Mouse (Mus musculus): ENCODE data around the gene Ercc1. TPM values are rescaled to one million over a fixed set of nuclear protein-coding genes. Genes with fewer than 3 reads are reported as not detected.

Ercc1 gene
- polyA plus RNA-seq, 1 experiment from 2014 or later, result 94.5 TPM

- Histone ChIP-seq H3K27me3 (peaks cover 66% of the 10 kb centered on the region), H3K4me2 (replicated peaks) (peak overlapping the region; percentile 45), H3K4me3 (peak overlapping the region; percentile 31), H3K4me1 (peaks cover 27% of the 10 kb centered on the region), H3K9me3 (no peaks in the 10 kb centered on the region), H3K36me3 (no peaks in the 10 kb centered on the region), H3K27ac (no peak overlapping the region), H3K9ac (no peak overlapping the region)
- no peak for ATAC-seq (ENCODE audit: insufficient number of reproducible peaks, insufficient read depth, low FRiP score, low TSS enrichment)
- 2% methylated on average over 48 of the region's 48 CpGs for WGBS
These were observed 39.8 kb upstream of the Ercc1 start for GRCm38 (mm10) chr7:19304501-19305412.

DNA sequence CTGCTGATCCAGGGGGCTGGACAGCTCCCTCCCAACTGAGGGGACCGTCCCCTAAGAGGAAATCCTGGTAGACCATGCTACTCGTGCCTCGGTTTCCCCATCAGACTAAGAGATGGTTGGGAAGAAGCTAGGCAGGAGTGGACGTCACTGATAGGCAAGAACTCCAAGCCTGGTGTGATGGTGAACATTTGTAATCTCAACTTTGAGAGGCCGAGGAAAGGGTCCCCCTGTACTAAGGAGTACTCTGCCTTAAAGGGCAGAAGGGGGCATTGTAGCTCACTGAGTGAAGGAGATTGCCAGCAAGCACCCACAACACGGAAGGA is 39.2 kb upstream of the Ercc1 start:
- peak overlapping the region; percentile 31 for H3K4me3 ChIP-seq
- WGBS, result 9% methylated on average over 6 of the region's 6 CpGs
- H3K4me2 ChIP-seq (replicated peaks), result peak overlapping the region; percentile 45; the same call in 1 of the 2 replicates
- peaks cover 66% of the 10 kb centered on the region for H3K27me3 ChIP-seq
- H3K4me1 ChIP-seq, result peaks cover 26% of the 10 kb centered on the region
- no peak for ATAC-seq (ENCODE audit: insufficient number of reproducible peaks, insufficient read depth, low FRiP score, low TSS enrichment)
- H3K36me3 ChIP-seq, result no peaks in the 10 kb centered on the region
- no peak overlapping the region for H3K9ac ChIP-seq
- no peak overlapping the region for H3K27ac ChIP-seq
- no peaks in the 10 kb centered on the region for H3K9me3 ChIP-seq

GRCm38 (mm10) chr7:19305796-19306765 is 38.5 kb upstream of the Ercc1 start:
- H3K4me1 ChIP-seq, result peaks cover 27% of the 10 kb centered on the region
- no peak overlapping the region for H3K27ac ChIP-seq
- H3K4me3 ChIP-seq, result no peak overlapping the region

GRCm38 (mm10) chr7:19306819-19307738 is 37.5 kb upstream of the Ercc1 start:
- Histone ChIP-seq H3K4me1 (peaks cover 23% of the 10 kb centered on the region), H3K9me3 (no peaks in the 10 kb centered on the region), H3K4me2 (replicated peaks) (peak overlapping the region; percentile 98), H3K36me3 (no peaks in the 10 kb centered on the region), H3K27me3 (peaks cover 63% of the 10 kb centered on the region), H3K27ac (no peak overlapping the region), H3K9ac (0 out of 2 replicates have a peak overlapping the region, but pooled peaks have one; percentile 37), H3K4me3 (peak overlapping the region; percentile 67; the same call in 1 of the 2 replicates)
- no peak for ATAC-seq (ENCODE audit: insufficient number of reproducible peaks, insufficient read depth, low FRiP score, low TSS enrichment)
- 64% methylated on average over 25 of the region's 25 CpGs for WGBS

More at GRCm38 (mm10) chr7:19305796-19306765, 38.5 kb upstream of the Ercc1 start:
- no peak overlapping the region for H3K4me2 ChIP-seq (replicated peaks)
- H3K36me3 ChIP-seq, result no peaks in the 10 kb centered on the region
- whole genome bisulfite sequencing, result 47% methylated on average over 16 of the region's 16 CpGs
- ATAC-seq (ENCODE audit: insufficient number of reproducible peaks, insufficient read depth, low FRiP score, low TSS enrichment), result no peak
- no peaks in the 10 kb centered on the region for H3K9me3 ChIP-seq
- peaks cover 66% of the 10 kb centered on the region for H3K27me3 ChIP-seq
- no peak overlapping the region for H3K9ac ChIP-seq

DNA sequence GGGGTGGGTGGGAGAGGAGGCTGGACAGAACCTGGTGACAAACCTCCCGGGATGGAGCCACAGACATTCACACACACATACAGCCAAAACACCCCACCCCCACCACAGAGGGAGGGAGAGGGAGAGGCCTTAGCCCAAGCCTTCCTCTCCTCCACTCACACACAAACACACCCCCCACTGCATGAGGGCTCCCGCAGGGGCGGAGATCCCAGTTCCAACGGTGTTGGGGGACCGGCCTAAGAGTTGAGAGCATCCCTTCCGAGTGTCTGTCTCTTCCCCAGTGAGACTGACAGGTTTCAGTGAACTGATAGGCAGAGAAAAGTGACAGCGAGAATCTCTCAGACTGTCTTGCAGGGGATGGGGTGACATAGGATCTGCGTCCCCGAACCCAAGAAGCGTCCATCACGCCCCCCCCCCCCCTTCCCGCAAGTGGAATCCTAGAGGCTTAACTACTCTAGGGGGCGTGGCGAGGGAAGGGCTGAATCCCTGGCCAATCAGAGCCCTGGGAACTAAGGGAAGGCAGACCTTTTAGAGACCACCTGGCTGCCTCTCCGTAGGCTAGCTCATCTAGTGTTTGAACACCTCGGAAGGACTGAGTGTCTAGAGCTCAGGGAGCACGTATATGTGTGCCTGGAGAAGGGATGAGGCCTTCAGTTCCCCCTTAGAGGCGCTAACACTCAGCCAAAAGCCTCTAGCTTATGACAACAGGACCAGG is 36.7 kb upstream of the Ercc1 start:
- H3K4me2 ChIP-seq (replicated peaks), result peak overlapping the region; percentile 98
- peaks cover 56% of the 10 kb centered on the region for H3K27me3 ChIP-seq
- no peaks in the 10 kb centered on the region for H3K9me3 ChIP-seq
- no peaks in the 10 kb centered on the region for H3K36me3 ChIP-seq
- H3K27ac ChIP-seq, result no peak overlapping the region
- H3K4me1 ChIP-seq, result peaks cover 23% of the 10 kb centered on the region
- H3K4me3 ChIP-seq, result peak overlapping the region; percentile 67
- WGBS, result 3% methylated on average over 18 of the region's 18 CpGs
- peak; percentile 61 for ATAC-seq (ENCODE audit: insufficient number of reproducible peaks, insufficient read depth, low FRiP score, low TSS enrichment)
- peak overlapping the region; percentile 37 for H3K9ac ChIP-seq

GRCm38 (mm10) chr7:19308454-19309277 is 35.9 kb upstream of the Ercc1 start:
- ATAC-seq (ENCODE audit: insufficient number of reproducible peaks, insufficient read depth, low FRiP score, low TSS enrichment), result peak; percentile 84
- H3K27ac ChIP-seq, result no peak overlapping the region
- WGBS, result under 1% methylated on average over 58 of the region's 58 CpGs

GRCm38 (mm10) chr7:19309278-19309883 is 35.2 kb upstream of the Ercc1 start:
- Histone ChIP-seq H3K4me1 (peaks cover 14% of the 10 kb centered on the region), H3K9ac (peak overlapping the region; percentile 49), H3K4me2 (replicated peaks) (peak overlapping the region; percentile 98), H3K36me3 (no peaks in the 10 kb centered on the region), H3K27ac (no peak overlapping the region), H3K9me3 (no peaks in the 10 kb centered on the region), H3K27me3 (peaks cover 50% of the 10 kb centered on the region), H3K4me3 (peak overlapping the region; percentile 67)
- no peak for ATAC-seq (ENCODE audit: insufficient number of reproducible peaks, insufficient read depth, low FRiP score, low TSS enrichment)
- WGBS, result 1% methylated on average over 48 of the region's 48 CpGs

More at GRCm38 (mm10) chr7:19308454-19309277, 35.9 kb upstream of the Ercc1 start:
- Histone ChIP-seq H3K4me1 (peaks cover 20% of the 10 kb centered on the region), H3K36me3 (no peaks in the 10 kb centered on the region), H3K27me3 (peaks cover 54% of the 10 kb centered on the region), H3K9ac (peak overlapping the region; percentile 49), H3K4me2 (replicated peaks) (peak overlapping the region; percentile 98), H3K4me3 (peak overlapping the region; percentile 67), H3K9me3 (no peaks in the 10 kb centered on the region)

DNA sequence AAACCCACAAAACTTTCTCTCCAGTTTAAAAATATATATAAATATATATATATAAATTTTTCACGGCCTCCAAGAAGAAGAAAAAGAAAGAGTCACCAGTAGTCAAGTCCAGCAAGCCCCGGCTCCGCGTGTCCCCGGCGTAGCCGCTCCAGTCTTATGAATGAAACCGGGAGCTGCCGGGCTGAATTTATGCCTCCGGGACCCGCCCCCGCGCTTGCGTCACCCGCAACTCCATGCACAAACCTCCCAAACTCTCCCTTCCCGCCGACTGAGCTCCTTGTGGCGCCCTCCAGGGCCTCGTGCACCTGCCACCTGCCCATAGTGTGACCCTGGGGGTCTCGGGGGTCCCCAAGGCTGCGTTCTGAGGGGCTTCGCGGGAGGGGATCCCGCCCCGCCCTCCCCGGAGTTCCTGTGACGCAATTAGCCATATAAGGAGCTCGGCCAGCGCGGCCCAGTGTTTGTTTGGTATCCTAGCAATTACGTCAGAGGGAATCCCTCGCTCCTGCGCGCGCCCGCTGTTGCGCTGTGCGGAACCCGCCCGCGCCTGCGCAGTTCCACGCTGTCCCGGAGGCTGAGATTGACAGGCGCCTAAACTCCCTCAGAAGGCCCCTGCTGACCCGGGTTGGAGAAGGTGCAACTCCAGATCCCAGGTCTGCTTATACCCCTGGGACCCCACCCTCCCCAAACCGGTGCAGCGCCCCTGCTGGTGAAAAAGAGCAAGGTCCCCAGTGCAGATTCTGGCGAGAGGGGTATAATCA is 34.5 kb upstream of the Ercc1 start, which contains the start of gene Fosb:
Fosb (minus strand) TSS at position 168 of the 758 bp plus-strand sequence.
- H3K9me3 ChIP-seq, result no peaks in the 10 kb centered on the region
- H3K4me2 ChIP-seq (replicated peaks), result peak within 1 kb of the TSS; percentile 98
- peak within 1 kb of the TSS; percentile 67 for H3K4me3 ChIP-seq
- H3K27me3 ChIP-seq, result peaks cover 46% of the 10 kb centered on the region
- WGBS, result under 1% methylated on average over 49 of the region's 49 CpGs
- H3K36me3 ChIP-seq, result no peaks in the 10 kb centered on the region
- ATAC-seq (ENCODE audit: insufficient number of reproducible peaks, insufficient read depth, low FRiP score, low TSS enrichment), result peak; percentile 71
- no peak within 1 kb of the TSS for H3K27ac ChIP-seq
- peak within 1 kb of the TSS; percentile 61 for H3K9ac ChIP-seq
- peaks cover 14% of the 10 kb centered on the region for H3K4me1 ChIP-seq

- Histone ChIP-seq H3K4me1 (peaks cover 14% of the 10 kb centered on the region), H3K9ac (no peak overlapping the region), H3K27me3 (peaks cover 38% of the 10 kb centered on the region), H3K4me2 (replicated peaks) (no peak overlapping the region), H3K36me3 (no peaks in the 10 kb centered on the region), H3K9me3 (no peaks in the 10 kb centered on the region), H3K27ac (no peak overlapping the region), H3K4me3 (no peak overlapping the region)
- 37% methylated on average over 4 of the region's 4 CpGs for WGBS
- ATAC-seq (ENCODE audit: insufficient number of reproducible peaks, insufficient read depth, low FRiP score, low TSS enrichment), result no peak
These were observed 32.6 kb upstream of the Ercc1 start for GRCm38 (mm10) chr7:19311991-19312390.
